Mouse (Mus musculus): ENCODE data around the gene Cdkl2.
A peak's percentile ranks its signal among the peaks of the same experiment; 100 is the strongest.

DNA sequence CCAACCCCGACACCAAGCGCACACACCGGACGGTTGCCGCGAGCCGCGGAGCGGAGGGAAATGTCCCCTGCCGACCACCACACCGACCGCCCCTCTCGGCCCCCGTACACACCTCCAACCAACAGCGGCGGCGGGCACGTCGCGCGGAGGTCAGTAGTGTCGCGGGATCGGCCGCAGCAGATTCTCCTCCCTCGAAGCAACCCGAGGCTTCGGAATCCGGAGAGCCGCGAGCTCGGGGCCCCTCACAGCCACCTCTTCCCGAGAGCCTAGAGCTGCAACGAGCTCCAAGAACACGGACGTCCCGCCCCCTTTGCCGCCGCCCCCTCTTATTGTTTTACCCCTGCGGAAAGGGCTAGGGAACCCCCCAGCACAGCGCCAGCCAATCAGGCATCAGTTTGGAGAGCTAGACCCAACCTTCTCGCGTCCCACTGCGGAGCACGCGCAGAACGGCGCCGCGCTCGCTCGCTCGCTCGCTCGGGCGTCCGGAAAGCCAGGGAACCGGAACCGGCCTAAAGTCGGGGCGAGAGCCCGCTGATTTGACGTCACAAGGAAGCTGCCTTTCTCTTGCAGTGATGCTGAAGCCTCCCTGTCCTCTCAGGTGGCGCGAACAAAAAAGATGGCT, 39.8 kb upstream of the Cdkl2 start, which contains the start of gene G3bp2:
- TF ChIP-seq HCFC1 (IDR thresholded peaks at IDR 0.05; ENCODE audit: borderline replicate concordance, insufficient read depth, low read length): peak; percentile 80; the same call in 1 of the 2 replicates
- TF ChIP-seq MAFK (IDR thresholded peaks at IDR 0.05; ENCODE audit: insufficient read depth, low read depth, low read length): 0 out of 2 replicates have a peak, but pooled peaks have one; percentile 6
- TF ChIP-seq CHD2 (IDR thresholded peaks at IDR 0.05; ENCODE audit: low read depth, low read length): peak; percentile 86
- no peak for TF ChIP-seq ZC3H11A (IDR thresholded peaks at IDR 0.05; ENCODE audit: borderline replicate concordance, low read depth, low read length)
- TF ChIP-seq ZNF384 (IDR thresholded peaks at IDR 0.05; ENCODE audit: low read depth, low read length): no peak
